Mouse (Mus musculus) cortical plate, adult 2 months (tissue): ENCODE measurements around the gene Hoxa9. TPM values are rescaled to one million over a fixed set of nuclear protein-coding genes. Genes with fewer than 3 reads are reported as not detected.

Experiments used
- H3K27ac ChIP-seq: fragments of 200-500 bp; 2 replicates; pipeline ENCODE4 v1.5.1; 2012; ENCODE audit warnings: low read length, control low read depth, inconsistent platforms; ENCODE audit not compliant: insufficient read depth
- H3K4me1 ChIP-seq: fragments of 200-500 bp; 2 replicates; pipeline ENCODE4 v1.6.1; 2011; ENCODE audit warnings: low read length; ENCODE audit not compliant: control insufficient read depth, insufficient read depth
- H3K4me3 ChIP-seq: fragments of 200-500 bp; 2 replicates; pipeline ENCODE4 v1.5.1; 2011; ENCODE audit warnings: mild to moderate bottlenecking, low read length, control low read depth; ENCODE audit not compliant: insufficient read depth
- CTCF ChIP-seq: fragments of 200-500 bp; IDR thresholded peaks from 2 replicates; pipeline ENCODE4 v1.5.1; 2011; ENCODE audit warnings: mild to moderate bottlenecking, control low read depth, low read length; ENCODE audit not compliant: insufficient read depth; ENCODE audit errors: extremely low read depth
- POLR2A ChIP-seq: fragments of 200-500 bp; IDR thresholded peaks from 2 replicates; pipeline ENCODE4 v1.6.1; 2011; ENCODE audit warnings: mild to moderate bottlenecking, low read length, control low read depth; ENCODE audit not compliant: insufficient read depth; ENCODE audit errors: extremely low read depth
- polyA plus RNA-seq: library from polyadenylated mRNA; depleted of rRNA; stranded (reverse); fragments of >200 nt; gene quantifications from 2 replicates; pipeline ENCODE4 v1.2.3, GENCODE M21; 2012

Hoxa9 gene
- polyA plus RNA-seq, 1 experiment: not detected

DNA sequence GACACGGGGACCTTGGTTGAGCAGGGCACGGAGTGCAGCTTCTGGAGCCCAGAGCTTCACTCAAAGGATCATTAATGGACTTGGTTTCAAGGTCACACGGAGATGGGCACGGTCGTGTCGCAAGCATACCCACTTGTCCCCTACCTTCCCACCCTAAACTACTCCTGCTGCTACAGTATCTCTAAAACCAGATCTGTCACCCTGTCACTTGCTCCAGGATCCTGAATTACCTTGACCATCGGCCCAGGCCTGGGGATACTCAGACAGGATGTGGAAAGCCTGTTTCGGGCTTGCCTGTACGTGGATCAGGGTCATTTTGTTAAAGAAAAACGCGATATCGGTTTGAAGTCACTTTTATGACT is 21.2 kb downstream of the Hoxa9 start:
- Histone ChIP-seq H3K4me3 (no peak overlapping the region), H3K27ac (no peak overlapping the region), H3K4me1 (no peaks in the 10 kb centered on the region)
- TF ChIP-seq CTCF: no peak
- TF ChIP-seq POLR2A: no peak

DNA sequence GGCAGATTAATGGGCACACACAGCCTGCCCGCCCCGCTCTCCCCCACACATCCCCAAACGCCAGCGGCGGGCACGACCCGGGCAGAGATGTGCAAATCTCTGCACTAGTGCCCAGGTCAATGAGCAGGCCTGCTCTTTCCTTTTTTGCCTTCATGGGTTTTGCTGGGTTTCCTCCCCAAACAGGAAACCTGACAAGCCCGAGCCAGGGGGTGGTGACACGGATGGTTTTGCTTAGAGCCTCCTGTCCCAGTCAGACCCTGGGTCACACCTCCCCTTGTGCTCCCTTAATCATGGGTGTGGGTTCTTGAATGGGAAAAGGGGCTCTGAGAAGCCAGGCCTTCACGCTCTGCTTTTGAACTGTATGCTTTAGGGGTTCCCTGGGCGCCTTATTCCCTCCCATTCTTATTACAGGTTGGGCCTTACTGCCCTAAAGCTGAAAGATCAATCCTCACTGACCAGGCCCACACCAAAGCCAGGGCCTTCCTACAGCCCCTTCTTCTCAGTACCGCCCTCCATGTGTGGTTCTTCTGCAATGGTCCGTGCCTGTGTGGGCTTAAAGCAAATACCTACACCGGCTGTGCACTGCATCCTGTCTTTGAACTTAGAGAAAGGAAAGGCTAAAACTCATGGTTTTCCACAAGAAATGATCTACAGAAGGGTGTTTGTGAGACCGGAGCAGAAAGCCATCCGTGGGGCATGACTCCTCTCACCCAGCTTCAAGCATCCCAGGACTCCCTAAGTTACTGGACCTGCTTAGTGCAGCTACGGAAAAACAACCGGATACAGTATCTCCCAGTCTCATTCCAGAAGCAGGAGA is 21.8 kb downstream of the Hoxa9 start:
- Histone ChIP-seq H3K27ac (no peak overlapping the region), H3K4me1 (no peaks in the 10 kb centered on the region), H3K4me3 (no peak overlapping the region)
- no peak for TF ChIP-seq CTCF
- TF ChIP-seq POLR2A: no peak

DNA sequence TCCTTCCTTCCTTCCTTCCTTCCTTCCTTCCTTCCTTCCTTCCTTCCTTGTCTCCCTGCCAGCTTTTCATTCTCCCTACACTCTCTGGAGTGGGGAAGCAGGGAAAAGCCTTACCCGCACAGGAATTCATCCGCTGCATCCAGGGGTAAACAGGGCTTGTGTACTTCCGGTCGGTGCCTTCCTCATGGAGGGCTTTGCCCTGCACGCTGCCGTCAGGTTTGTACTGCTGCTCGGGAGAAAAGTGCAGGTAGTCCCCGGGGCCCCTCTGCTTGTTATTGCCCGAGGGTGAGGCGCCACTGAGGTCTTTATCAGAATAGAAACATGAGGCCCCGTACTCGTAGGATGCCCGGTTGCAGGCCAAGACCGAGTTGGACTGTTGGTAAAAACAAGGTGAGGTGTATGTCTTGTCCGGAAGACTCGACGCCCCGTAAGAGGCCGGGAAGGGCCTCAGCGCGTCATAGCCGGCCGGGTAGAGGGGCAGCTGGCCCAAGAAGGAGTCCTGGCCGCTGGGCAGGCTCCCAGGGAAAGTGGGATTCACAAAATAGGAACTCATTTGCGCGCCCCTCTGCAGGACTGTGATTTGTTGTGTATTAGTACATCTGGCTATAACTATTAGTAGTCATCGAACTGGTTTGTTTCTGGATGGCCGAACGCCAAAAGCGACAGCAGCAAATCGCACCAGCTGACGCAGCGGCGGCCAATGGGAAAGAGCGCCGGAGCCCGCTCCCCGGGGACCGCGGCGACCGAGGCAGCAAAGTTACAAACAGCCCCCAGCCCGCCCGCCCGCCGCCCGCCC is 22.6 kb downstream of the Hoxa9 start, which contains the start of gene Hoxa6:
Gene Hoxa6 (minus strand): TSS at position 651 of the 796 bp plus-strand sequence.
- no peaks in the 10 kb centered on the region for H3K4me1 ChIP-seq
- H3K27ac ChIP-seq: no peak within 1 kb of the TSS
- no peak for TF ChIP-seq CTCF
- no peak for TF ChIP-seq POLR2A
- no peak within 1 kb of the TSS for H3K4me3 ChIP-seq

GRCm38 (mm10) chr6:52207684-52207976 is 23.3 kb downstream of the Hoxa9 start:
- H3K4me1 ChIP-seq: no peaks in the 10 kb centered on the region
- H3K4me3 ChIP-seq: no peak overlapping the region
- no peak overlapping the region for H3K27ac ChIP-seq
- TF ChIP-seq POLR2A: no peak
- TF ChIP-seq CTCF: no peak

DNA sequence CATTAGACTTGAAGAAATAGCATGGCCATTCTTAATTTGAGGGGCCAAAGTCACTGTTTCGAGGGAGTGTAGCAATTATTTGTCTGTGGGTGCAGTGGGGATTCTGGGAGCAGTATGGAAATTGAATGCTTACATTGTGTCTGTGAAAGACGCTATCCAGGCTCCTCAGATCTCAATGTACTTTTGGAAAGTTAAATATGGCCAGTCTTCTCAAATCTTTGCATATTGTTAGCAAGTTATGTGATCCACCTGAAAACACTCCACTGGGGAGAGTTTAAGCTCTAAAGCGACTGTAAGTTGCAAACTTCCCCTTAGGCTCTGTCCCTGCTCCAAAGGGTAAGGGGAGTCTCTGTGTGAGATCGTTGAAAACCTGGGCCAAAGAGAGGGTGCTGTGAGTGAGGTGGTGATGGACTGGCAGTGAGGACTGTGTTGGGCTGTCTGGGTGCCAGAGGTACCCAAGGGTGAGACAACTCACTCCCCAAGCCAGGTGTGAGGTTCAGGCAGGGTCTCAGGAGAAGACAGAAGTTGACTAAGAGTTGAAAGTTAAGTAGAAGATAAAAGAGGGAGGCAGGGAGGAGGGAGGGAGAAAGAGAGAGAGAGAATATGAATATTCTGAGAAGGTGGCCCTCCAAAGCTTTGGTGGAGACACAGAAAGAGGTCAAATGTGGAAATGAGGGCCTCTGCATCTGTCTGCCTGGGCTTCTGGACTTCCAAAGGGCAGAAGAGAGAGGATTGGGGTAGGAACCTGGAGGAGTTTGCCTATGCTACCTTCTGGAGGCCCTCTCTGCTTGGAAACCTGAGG is 23.8 kb downstream of the Hoxa9 start:
- H3K4me3 ChIP-seq: no peak overlapping the region
- no peak for TF ChIP-seq CTCF
- no peak overlapping the region for H3K27ac ChIP-seq
- no peaks in the 10 kb centered on the region for H3K4me1 ChIP-seq

- Histone ChIP-seq H3K4me3 (no peak overlapping the region), H3K4me1 (no peaks in the 10 kb centered on the region), H3K27ac (no peak overlapping the region)
- no peak for TF ChIP-seq CTCF
- TF ChIP-seq POLR2A: no peak
These were observed 25.0 kb downstream of the Hoxa9 start for GRCm38 (mm10) chr6:52205638-52206621.

DNA sequence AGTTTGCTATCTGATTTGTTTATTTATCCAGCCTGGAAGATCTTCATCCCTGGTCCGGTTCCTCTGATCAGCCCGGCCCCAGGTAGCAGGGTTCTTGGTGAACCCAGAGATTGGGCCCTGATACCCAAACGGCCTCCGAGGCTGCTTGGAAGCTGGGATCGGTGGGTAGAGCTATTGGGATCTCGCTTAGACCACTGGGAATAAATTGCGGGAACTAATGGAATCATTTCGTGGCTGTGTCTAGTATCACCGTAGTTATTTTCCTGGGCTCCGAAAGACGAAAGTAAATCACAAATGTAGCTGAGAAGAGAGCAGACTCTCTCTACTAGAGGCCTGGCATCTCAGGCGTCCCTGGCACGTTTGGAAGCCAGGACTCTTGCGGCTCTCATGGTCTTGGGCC is 25.7 kb downstream of the Hoxa9 start:
- no peak overlapping the region for H3K27ac ChIP-seq
- no peaks in the 10 kb centered on the region for H3K4me1 ChIP-seq
- no peak overlapping the region for H3K4me3 ChIP-seq
- no peak for TF ChIP-seq CTCF
- no peak for TF ChIP-seq POLR2A

DNA sequence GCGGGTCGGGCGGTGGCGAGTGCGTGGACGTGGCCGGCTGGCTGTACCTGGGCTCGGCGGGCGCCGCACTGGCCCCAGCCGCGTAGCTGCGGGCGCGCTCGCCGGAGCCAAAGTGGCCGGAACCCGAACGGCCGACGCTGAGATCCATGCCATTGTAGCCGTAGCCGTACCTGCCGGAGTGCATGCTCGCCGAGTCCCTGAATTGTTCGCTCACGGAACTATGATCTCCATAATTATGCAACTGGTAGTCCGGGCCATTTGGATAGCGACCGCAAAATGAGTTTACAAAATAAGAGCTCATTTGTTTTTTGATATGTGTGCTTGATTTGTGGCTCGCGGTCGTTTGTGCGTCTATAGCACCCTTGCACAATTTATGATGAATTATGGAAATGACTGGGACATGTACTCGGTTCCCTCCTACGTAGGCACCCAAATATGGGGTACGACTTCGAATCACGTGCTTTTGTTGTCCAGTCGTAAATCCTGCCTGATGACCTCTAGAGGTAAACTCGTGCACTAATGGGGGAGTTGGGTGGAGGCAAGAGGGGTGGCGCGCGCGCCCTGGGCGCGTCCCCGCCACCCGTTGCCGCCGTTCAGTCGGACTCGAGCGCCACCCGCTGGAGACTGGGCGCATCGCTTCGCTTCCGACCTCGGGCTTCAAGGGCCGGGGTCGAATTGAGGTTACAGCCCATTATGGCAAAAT is 26.7 kb downstream of the Hoxa9 start, which contains the start of gene Hoxa5:
Gene Hoxa5 (minus strand): TSS at position 538 of the 703 bp plus-strand sequence.
- TF ChIP-seq CTCF (no peak), POLR2A (no peak)
- Histone ChIP-seq H3K4me3 (no peak within 1 kb of the TSS), H3K4me1 (no peaks in the 10 kb centered on the region), H3K27ac (no peak within 1 kb of the TSS)
